Mouse (Mus musculus) liver, adult 2 months (tissue): ENCODE data around the gene Tfap2b.

Source experiments
- CTCF ChIP-seq: fragments of 200-500 bp; IDR thresholded peaks from 2 replicates; pipeline ENCODE4 v1.5.1; 2011; ENCODE audit warnings: low read depth, low read length, control low read depth
- POLR2A ChIP-seq: fragments of 200-500 bp; IDR thresholded peaks from 2 replicates; pipeline ENCODE4 v1.6.1; 2011; ENCODE audit warnings: low read length, control low read depth; ENCODE audit not compliant: insufficient read depth; ENCODE audit errors: extremely low read depth

DNA sequence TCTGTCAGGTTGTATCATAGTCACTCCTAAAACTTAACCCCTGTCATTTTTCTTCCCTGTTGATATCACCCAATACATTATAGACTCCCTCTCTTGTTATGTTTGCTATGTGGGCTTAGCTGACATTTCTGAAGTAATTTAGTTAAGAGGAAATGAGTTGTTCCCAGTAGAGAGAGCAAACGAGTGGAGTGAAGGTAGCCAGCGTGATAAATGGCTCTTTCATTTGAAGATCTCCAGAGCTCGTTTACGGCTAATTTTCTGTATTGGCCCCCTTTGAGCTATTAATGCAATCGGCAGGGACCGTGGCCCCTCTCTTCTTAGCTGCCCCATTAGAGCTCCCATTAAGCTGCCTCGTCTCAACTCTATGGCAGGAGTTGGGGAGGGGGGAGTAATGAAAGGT is 12.9 kb downstream of the Tfap2b start:
- TF ChIP-seq CTCF (no peak), POLR2A (no peak)
